Mouse (Mus musculus): ENCODE measurements around the gene Hpse2. TPM values are rescaled to one million over a fixed set of nuclear protein-coding genes. Genes with fewer than 3 reads are reported as not detected.
"Not testable (repeated sequence)": the region's sequence is repeated elsewhere in the genome, so short reads cannot be mapped to it uniquely, and the experiment has no call there.

Gene Hpse2
- polyA plus RNA-seq, 1 experiment from 2014 or later = 1.3 TPM

GRCm38 (mm10) chr19:42780156-42780538, 608.0 kb downstream of the Hpse2 start:
- not testable (repeated sequence) for H3K9me3 ChIP-seq (replicated peaks); H3K36me3 ChIP-seq; H3K27me3 ChIP-seq
- ATAC-seq (ENCODE audit: low FRiP score) = 0 out of 2 replicates have a peak, but pooled peaks have one; percentile 3
- peak overlapping the region; percentile 60 for H3K4me2 ChIP-seq (replicated peaks)
- peaks cover 11% of the 10 kb centered on the region; the same call in 1 of the 2 replicates for H3K4me1 ChIP-seq
- peak overlapping the region; percentile 85 for H3K27ac ChIP-seq
- WGBS = 58% methylated on average over 7 of the region's 7 CpGs
- H3K4me3 ChIP-seq = peak overlapping the region; percentile 61
- H3K9ac ChIP-seq = peak overlapping the region; percentile 64

GRCm38 (mm10) chr19:42779531-42780155, 608.5 kb downstream of the Hpse2 start, which contains the start of gene Hps1:
Gene Hps1 (minus strand): TSS chr19:42779978.
- H3K4me1 ChIP-seq = peaks cover 10% of the 10 kb centered on the region; the same call in 1 of the 2 replicates
- H3K4me2 ChIP-seq (replicated peaks) = peak within 1 kb of the TSS; percentile 60
- peaks cover 3% of the 10 kb centered on the region for H3K27me3 ChIP-seq
- peak; percentile 99 for ATAC-seq (ENCODE audit: low FRiP score)
- under 1% methylated on average over 43 of the region's 43 CpGs for WGBS
- H3K9ac ChIP-seq = peak within 1 kb of the TSS; percentile 64
- H3K4me3 ChIP-seq = peak within 1 kb of the TSS; percentile 61
- H3K9me3 ChIP-seq (replicated peaks) = no peaks in the 10 kb centered on the region
- H3K27ac ChIP-seq = peak within 1 kb of the TSS; percentile 85
- no peaks in the 10 kb centered on the region for H3K36me3 ChIP-seq

DNA sequence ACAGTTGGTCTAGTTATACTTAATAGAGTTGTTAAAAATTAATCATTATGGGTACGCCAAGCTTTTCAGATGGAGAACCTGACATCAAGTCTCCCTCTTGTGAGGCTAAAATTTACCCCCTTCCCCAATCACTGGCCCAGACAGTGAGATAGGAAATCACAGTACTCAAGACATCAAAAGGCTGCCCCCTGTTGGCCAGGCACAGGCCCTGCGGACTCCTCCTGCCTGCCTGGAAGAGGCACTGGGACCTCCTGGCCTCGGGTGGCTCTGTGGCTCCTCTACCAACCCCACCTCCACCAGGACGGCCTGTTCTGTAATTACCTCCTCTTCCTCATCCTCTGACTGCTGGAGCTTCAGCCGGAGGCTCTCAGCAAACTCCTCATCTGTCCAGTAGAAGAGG, 610.4 kb downstream of the Hpse2 start:
- 75% methylated on average over 5 of the region's 5 CpGs for WGBS
- no peaks in the 10 kb centered on the region for H3K27me3 ChIP-seq

GRCm38 (mm10) chr19:42776813-42777212, 611.3 kb downstream of the Hpse2 start:
- Histone ChIP-seq H3K36me3 (peaks cover 4% of the 10 kb centered on the region; the same call in 1 of the 2 replicates), H3K9ac (no peak overlapping the region), H3K27ac (no peak overlapping the region), H3K27me3 (no peaks in the 10 kb centered on the region), H3K9me3 (replicated peaks) (no peaks in the 10 kb centered on the region), H3K4me2 (replicated peaks) (no peak overlapping the region), H3K4me1 (peaks cover 10% of the 10 kb centered on the region; the same call in 1 of the 2 replicates), H3K4me3 (no peak overlapping the region)
- 96% methylated on average over 1 of the region's 1 CpGs for WGBS
- ATAC-seq (ENCODE audit: low FRiP score) = no peak

More for the DNA sequence above, 610.4 kb downstream of the Hpse2 start:
- ATAC-seq (ENCODE audit: low FRiP score) = no peak
- peaks cover 4% of the 10 kb centered on the region; the same call in 1 of the 2 replicates for H3K36me3 ChIP-seq
- H3K9ac ChIP-seq = no peak overlapping the region
- no peak overlapping the region for H3K27ac ChIP-seq
- peaks cover 10% of the 10 kb centered on the region; the same call in 1 of the 2 replicates for H3K4me1 ChIP-seq
- H3K4me2 ChIP-seq (replicated peaks) = no peak overlapping the region
- H3K9me3 ChIP-seq (replicated peaks) = no peaks in the 10 kb centered on the region
- H3K4me3 ChIP-seq = no peak overlapping the region

- Histone ChIP-seq H3K36me3 (peaks cover 4% of the 10 kb centered on the region; the same call in 1 of the 2 replicates), H3K27me3 (no peaks in the 10 kb centered on the region), H3K4me2 (replicated peaks) (no peak overlapping the region), H3K9me3 (replicated peaks) (no peaks in the 10 kb centered on the region), H3K4me3 (no peak overlapping the region), H3K4me1 (0 out of 2 replicates have a peak, but pooled peaks cover 4% of the 10 kb centered on the region), H3K9ac (no peak overlapping the region), H3K27ac (no peak overlapping the region)
- no peak for ATAC-seq (ENCODE audit: low FRiP score)
- 83% methylated on average over 23 of the region's 23 CpGs for WGBS
These were observed 617.8 kb downstream of the Hpse2 start for GRCm38 (mm10) chr19:42770141-42770872.

DNA sequence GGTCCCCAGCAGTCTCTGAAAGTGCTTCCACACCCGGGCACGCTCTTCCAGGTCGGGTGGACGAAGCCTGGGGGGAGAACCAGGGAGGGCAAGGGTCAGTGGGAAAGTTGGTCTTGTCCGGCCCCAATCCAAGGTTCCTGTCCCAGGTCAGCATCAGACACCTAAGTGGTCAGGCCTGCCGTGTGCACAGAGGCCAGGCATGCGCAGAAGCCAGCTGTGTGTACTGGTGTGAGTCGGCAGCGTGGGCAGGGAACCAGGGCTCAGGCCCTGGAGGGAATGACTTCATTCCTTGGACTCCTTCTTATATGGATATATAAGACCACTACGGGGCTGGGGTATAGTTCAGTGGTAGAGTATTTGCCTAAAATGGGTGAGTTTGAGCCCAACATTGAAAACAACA, 618.5 kb downstream of the Hpse2 start:
- Histone ChIP-seq H3K4me2 (replicated peaks) (no peak overlapping the region), H3K4me3 (no peak overlapping the region), H3K9ac (no peak overlapping the region), H3K27me3 (no peaks in the 10 kb centered on the region), H3K27ac (no peak overlapping the region), H3K4me1 (peaks cover 7% of the 10 kb centered on the region; the same call in 1 of the 2 replicates), H3K9me3 (replicated peaks) (no peaks in the 10 kb centered on the region), H3K36me3 (peaks cover 4% of the 10 kb centered on the region; the same call in 1 of the 2 replicates)
- no peak for ATAC-seq (ENCODE audit: low FRiP score)
- WGBS = 89% methylated on average over 10 of the region's 10 CpGs

DNA sequence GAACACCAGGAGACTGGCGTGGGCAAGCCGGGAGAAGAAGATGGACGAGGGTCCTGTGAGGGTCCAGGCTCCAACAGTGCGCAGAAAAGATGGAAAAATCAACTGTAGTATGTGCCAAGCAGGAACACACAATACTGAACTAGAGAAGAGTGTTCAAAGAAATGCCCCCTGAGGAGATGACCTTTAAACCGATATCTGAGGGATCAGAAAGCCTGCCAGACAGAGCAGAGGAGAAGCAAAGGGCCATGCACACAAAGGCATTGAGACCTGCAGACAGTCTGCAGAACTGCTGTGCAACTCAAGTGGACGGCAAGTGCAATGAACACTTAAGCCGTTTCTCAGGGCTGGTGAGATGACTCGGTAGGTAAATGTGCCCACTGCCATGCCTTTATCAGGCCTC, 620.8 kb downstream of the Hpse2 start:
- no peak for ATAC-seq (ENCODE audit: low FRiP score)
- Histone ChIP-seq H3K4me3 (no peak overlapping the region), H3K9ac (no peak overlapping the region), H3K4me2 (replicated peaks) (no peak overlapping the region), H3K4me1 (peaks cover 8% of the 10 kb centered on the region; the same call in 1 of the 2 replicates), H3K27ac (no peak overlapping the region), H3K27me3 (no peaks in the 10 kb centered on the region), H3K9me3 (replicated peaks) (no peaks in the 10 kb centered on the region), H3K36me3 (no peaks in the 10 kb centered on the region)
- WGBS = 50% methylated on average over 8 of the region's 8 CpGs

DNA sequence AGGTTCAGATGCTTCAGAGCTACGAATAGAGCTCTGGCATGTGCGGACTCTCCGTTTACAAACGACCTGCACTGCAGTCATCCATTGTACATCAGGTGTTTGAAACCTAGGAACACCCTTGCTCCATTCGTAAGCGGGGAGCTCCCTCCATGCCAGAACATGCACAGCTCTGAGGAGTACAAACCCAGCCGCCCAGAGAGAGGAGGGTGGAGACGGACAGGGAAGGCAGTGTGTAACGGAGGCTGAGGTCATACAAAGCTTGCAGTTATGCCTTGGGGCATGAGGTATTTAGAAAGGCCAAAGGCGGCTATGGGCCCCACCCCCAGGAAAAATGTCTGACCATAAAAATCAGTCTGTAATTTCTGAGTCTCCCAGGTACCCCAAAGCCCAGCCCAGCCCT, 623.8 kb downstream of the Hpse2 start:
- Histone ChIP-seq H3K4me3 (no peak overlapping the region), H3K27me3 (no peaks in the 10 kb centered on the region), H3K9me3 (replicated peaks) (no peaks in the 10 kb centered on the region), H3K4me1 (peaks cover 8% of the 10 kb centered on the region; the same call in 1 of the 2 replicates), H3K27ac (no peak overlapping the region), H3K4me2 (replicated peaks) (no peak overlapping the region), H3K36me3 (0 out of 2 replicates have a peak, but pooled peaks cover 3% of the 10 kb centered on the region), H3K9ac (no peak overlapping the region)
- WGBS = 75% methylated on average over 10 of the region's 10 CpGs
- ATAC-seq (ENCODE audit: low FRiP score) = no peak

DNA sequence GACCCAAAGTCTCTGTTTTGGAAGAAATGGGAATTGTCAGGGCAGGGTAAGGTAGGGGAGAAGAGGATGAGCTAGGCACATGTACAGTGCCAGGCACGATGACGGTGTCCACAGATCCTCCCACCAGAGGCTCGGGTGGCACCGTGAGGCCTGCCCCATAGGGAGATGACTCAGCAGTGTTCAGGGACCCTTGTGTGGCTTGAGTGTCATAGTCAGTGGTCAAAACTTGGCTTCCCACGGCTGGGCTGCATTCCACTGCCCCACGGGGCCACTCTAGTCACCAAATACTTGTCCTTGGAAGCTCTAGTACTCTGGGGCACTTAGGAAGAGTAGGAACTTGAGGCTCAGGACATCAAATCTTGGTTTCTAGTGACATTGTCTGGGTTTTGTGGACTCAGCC, 631.5 kb downstream of the Hpse2 start:
- H3K36me3 ChIP-seq = 0 out of 2 replicates have a peak, but pooled peaks cover 3% of the 10 kb centered on the region
- ATAC-seq (ENCODE audit: low FRiP score) = no peak
- no peaks in the 10 kb centered on the region for H3K27me3 ChIP-seq
- WGBS = 87% methylated on average over 6 of the region's 6 CpGs
- no peak overlapping the region for H3K27ac ChIP-seq
- peaks cover 27% of the 10 kb centered on the region for H3K4me1 ChIP-seq
- H3K4me3 ChIP-seq = no peak overlapping the region
- no peak overlapping the region for H3K4me2 ChIP-seq (replicated peaks)
- no peak overlapping the region for H3K9ac ChIP-seq
- no peaks in the 10 kb centered on the region for H3K9me3 ChIP-seq (replicated peaks)

DNA sequence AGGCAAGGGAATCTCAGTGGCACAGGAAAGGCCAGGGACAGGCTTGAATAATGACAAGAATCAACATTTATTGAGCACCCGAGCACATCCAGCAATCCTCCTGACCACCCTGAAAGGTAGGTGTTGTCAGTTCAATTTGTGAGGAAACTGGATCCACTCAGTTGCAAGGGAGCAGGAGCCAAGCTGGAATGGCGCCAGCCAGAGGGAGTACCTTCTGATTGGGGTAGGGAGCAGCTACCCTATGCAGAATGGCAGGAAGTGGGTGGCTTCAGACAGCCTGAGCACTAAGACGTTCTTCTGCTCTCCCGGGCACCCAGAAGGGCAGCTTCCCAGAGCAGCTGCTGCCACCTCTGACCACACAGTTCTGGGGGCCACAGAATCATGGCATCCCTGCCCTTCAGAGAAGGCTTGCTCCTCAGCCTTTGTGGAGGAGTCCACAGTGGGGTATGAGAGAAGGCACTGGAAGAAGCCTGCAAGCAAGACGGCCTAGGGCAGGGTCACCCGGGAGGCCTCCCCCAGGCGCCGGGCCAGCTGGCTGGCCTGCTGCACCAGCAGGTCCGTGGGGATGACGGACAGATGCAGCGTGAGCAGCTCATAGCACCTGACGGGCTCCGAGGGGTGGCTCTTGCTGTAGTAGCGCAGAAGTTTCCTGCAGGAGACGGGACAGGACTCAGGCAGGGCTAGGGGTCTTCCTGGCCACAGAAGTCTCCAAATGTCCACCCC, 632.8 kb downstream of the Hpse2 start:
- Histone ChIP-seq H3K9me3 (replicated peaks) (no peaks in the 10 kb centered on the region), H3K9ac (no peak overlapping the region), H3K4me2 (replicated peaks) (no peak overlapping the region), H3K4me1 (peaks cover 29% of the 10 kb centered on the region), H3K36me3 (0 out of 2 replicates have a peak, but pooled peaks cover under 1% of the 10 kb centered on the region), H3K4me3 (no peak overlapping the region), H3K27ac (no peak overlapping the region), H3K27me3 (no peaks in the 10 kb centered on the region)
- WGBS = 76% methylated on average over 15 of the region's 15 CpGs
- ATAC-seq (ENCODE audit: low FRiP score) = no peak

DNA sequence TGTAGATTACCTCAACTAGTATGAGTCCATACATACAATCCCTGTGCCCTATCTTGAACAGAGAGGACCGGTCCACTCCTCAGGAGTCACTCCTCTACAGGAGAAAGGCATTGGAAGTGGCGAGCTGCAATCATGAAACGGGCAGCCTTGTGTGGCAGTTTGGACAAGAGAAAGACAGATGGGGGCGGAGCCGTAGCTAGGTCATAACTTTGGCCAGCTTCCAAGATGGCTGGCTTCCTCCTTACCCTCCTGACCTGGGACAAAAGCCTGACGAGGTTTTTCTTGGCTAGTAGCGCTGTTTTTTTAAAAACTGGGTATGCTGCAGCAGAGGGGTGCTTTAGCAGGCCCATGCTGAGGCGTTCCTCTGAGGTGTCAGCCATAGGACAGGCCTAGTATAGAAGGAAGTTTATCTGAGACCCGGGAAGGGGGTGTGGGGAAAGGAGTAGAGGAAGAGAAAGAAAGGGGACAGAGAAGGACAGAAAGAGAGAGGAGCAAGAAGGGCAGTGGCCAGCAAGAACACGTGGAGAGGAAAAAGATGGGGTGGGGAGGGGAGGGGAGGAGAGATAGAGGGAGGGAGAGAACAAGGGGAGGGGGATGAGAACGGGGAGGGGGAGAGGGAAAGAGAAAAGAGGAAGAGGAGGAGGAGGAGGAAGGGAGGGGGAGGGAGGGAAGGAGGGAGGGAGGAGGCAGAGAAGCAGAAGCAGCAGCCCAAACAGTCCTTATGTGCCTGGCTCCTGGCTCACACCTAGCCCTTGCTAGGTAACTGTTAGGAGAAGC, 634.8 kb downstream of the Hpse2 start:
- ATAC-seq (ENCODE audit: low FRiP score) = peak; percentile 53; the same call in 1 of the 2 replicates
- H3K4me1 ChIP-seq = peaks cover 29% of the 10 kb centered on the region
- H3K4me2 ChIP-seq (replicated peaks) = peak overlapping the region; percentile 57
- no peaks in the 10 kb centered on the region for H3K27me3 ChIP-seq
- H3K36me3 ChIP-seq = no peaks in the 10 kb centered on the region
- WGBS = 29% methylated on average over 11 of the region's 11 CpGs
- no peak overlapping the region for H3K4me3 ChIP-seq
- no peaks in the 10 kb centered on the region for H3K9me3 ChIP-seq (replicated peaks)
- H3K9ac ChIP-seq = no peak overlapping the region
- peak overlapping the region; percentile 82 for H3K27ac ChIP-seq

Measured in hindbrain, embryonic 12.5 days (tissue).